Mouse (Mus musculus): ENCODE measurements at regions not wholly inside any gene's neighbourhood (a gene's known extent, or its start where the extent isn't known, plus 50 kb on each side); places are given as distances from the start of the nearest gene placed in this dataset.
A peak's percentile ranks its signal among the peaks of the same experiment; 100 is the strongest.

GRCm38 (mm10) chr10:21224229-21224628 lies 63.4 kb upstream of the Myb start:
- DNase-seq (ENCODE audit: low spot score): no peak
- H3K27me3 ChIP-seq (ENCODE audit: insufficient read depth, low read length): no peaks in the 10 kb centered on the region
- H3K4me3 ChIP-seq (ENCODE audit: low read depth, low read length): no peak overlapping the region
- H3K9me3 ChIP-seq (replicated peaks): peaks cover 4% of the 10 kb centered on the region
- H3K36me3 ChIP-seq (replicated peaks): peaks cover 3% of the 10 kb centered on the region
- H3K4me1 ChIP-seq (ENCODE audit: insufficient read depth, low read depth, low read length): peaks cover 79% of the 10 kb centered on the region
- ATAC-seq (ENCODE audit: extremely low read depth, insufficient number of reproducible peaks, low FRiP score, poor library complexity, severe bottlenecking): no peak
- TF ChIP-seq POLR2AphosphoS5 (IDR thresholded peaks at IDR 0.05; ENCODE audit: insufficient replicate concordance, low read depth, low read length): no peak
- TF ChIP-seq CTCF (IDR thresholded peaks at IDR 0.05; ENCODE audit: low read depth, low read length): no peak
- no peak for TF ChIP-seq TAL1 (conservative IDR thresholded peaks at IDR 0.05; ENCODE audit: low read depth, low read length)
- TF ChIP-seq GATA1 (IDR thresholded peaks at IDR 0.05; ENCODE audit: borderline replicate concordance, low read length): no peak

GRCm38 (mm10) chr10:21226210-21226609 lies 65.4 kb upstream of the Myb start:
- Histone ChIP-seq H3K27me3 (ENCODE audit: insufficient read depth, low read length) (no peaks in the 10 kb centered on the region), H3K4me1 (ENCODE audit: insufficient read depth, low read depth, low read length) (peaks cover 68% of the 10 kb centered on the region), H3K36me3 (replicated peaks) (peaks cover 3% of the 10 kb centered on the region), H3K9me3 (replicated peaks) (peaks cover 4% of the 10 kb centered on the region), H3K4me3 (ENCODE audit: low read depth, low read length) (no peak overlapping the region)
- ATAC-seq (ENCODE audit: extremely low read depth, insufficient number of reproducible peaks, low FRiP score, poor library complexity, severe bottlenecking) (no peak), DNase-seq (ENCODE audit: low spot score) (no peak)
- no peak for TF ChIP-seq POLR2AphosphoS5 (IDR thresholded peaks at IDR 0.05; ENCODE audit: insufficient replicate concordance, low read depth, low read length)
- no peak for TF ChIP-seq GATA1 (IDR thresholded peaks at IDR 0.05; ENCODE audit: borderline replicate concordance, low read length)
- no peak for TF ChIP-seq CTCF (IDR thresholded peaks at IDR 0.05; ENCODE audit: low read depth, low read length)

- Histone ChIP-seq H3K27me3 (ENCODE audit: insufficient read depth, low read length) (no peaks in the 10 kb centered on the region), H3K9me3 (replicated peaks) (peaks cover 4% of the 10 kb centered on the region), H3K4me3 (ENCODE audit: low read depth, low read length) (no peak overlapping the region), H3K36me3 (replicated peaks) (peaks cover 3% of the 10 kb centered on the region), H3K4me1 (ENCODE audit: insufficient read depth, low read depth, low read length) (peaks cover 67% of the 10 kb centered on the region)
- ATAC-seq (ENCODE audit: extremely low read depth, insufficient number of reproducible peaks, low FRiP score, poor library complexity, severe bottlenecking) (no peak), DNase-seq (ENCODE audit: low spot score) (no peak)
- TF ChIP-seq TAL1 (conservative IDR thresholded peaks at IDR 0.05; ENCODE audit: low read depth, low read length) (no peak), CTCF (IDR thresholded peaks at IDR 0.05; ENCODE audit: low read depth, low read length) (no peak)
Observed at GRCm38 (mm10) chr10:21227764-21228163, 67.0 kb upstream of the Myb start.

GRCm38 (mm10) chr10:21228557-21228956 lies 67.2 kb upstream of the Hbs1l start:
- Histone ChIP-seq H3K36me3 (replicated peaks) (peaks cover 3% of the 10 kb centered on the region), H3K9me3 (replicated peaks) (peaks cover 4% of the 10 kb centered on the region), H3K4me1 (ENCODE audit: insufficient read depth, low read depth, low read length) (peaks cover 65% of the 10 kb centered on the region), H3K4me3 (ENCODE audit: low read depth, low read length) (peak overlapping the region; percentile 68; the same call in 1 of the 2 replicates), H3K27me3 (ENCODE audit: insufficient read depth, low read length) (no peaks in the 10 kb centered on the region)
- ATAC-seq (ENCODE audit: extremely low read depth, insufficient number of reproducible peaks, low FRiP score, poor library complexity, severe bottlenecking) (peak; percentile 98), DNase-seq (ENCODE audit: low spot score) (peak; percentile 51)
- TF ChIP-seq TAL1 (conservative IDR thresholded peaks at IDR 0.05; ENCODE audit: low read depth, low read length) (peak; percentile 100), GATA2 (IDR thresholded peaks at IDR 0.05; ENCODE audit: borderline replicate concordance, low read depth, low read length) (0 out of 2 replicates have a peak, but pooled peaks have one; percentile 37), GATA1 (IDR thresholded peaks at IDR 0.05; ENCODE audit: borderline replicate concordance, low read length) (no peak), CTCF (IDR thresholded peaks at IDR 0.05; ENCODE audit: low read depth, low read length) (no peak), POLR2AphosphoS5 (IDR thresholded peaks at IDR 0.05; ENCODE audit: insufficient replicate concordance, low read depth, low read length) (no peak)

- H3K4me3 ChIP-seq (ENCODE audit: low read depth, low read length): no peak overlapping the region
- TF ChIP-seq GATA1 (IDR thresholded peaks at IDR 0.05; ENCODE audit: borderline replicate concordance, low read length) (no peak), GATA2 (IDR thresholded peaks at IDR 0.05; ENCODE audit: borderline replicate concordance, low read depth, low read length) (no peak), TAL1 (conservative IDR thresholded peaks at IDR 0.05; ENCODE audit: low read depth, low read length) (no peak), CTCF (IDR thresholded peaks at IDR 0.05; ENCODE audit: low read depth, low read length) (no peak), POLR2AphosphoS5 (IDR thresholded peaks at IDR 0.05; ENCODE audit: insufficient replicate concordance, low read depth, low read length) (no peak)
- DNase-seq (ENCODE audit: low spot score) (no peak), ATAC-seq (ENCODE audit: extremely low read depth, insufficient number of reproducible peaks, low FRiP score, poor library complexity, severe bottlenecking) (no peak)
- no peaks in the 10 kb centered on the region for H3K27me3 ChIP-seq (ENCODE audit: insufficient read depth, low read length)
- no peaks in the 10 kb centered on the region for H3K36me3 ChIP-seq (replicated peaks)
- H3K4me1 ChIP-seq (ENCODE audit: insufficient read depth, low read depth, low read length): peaks cover 76% of the 10 kb centered on the region
- no peaks in the 10 kb centered on the region for H3K9me3 ChIP-seq (replicated peaks)
Observed at GRCm38 (mm10) chr10:21235172-21235571, 60.6 kb upstream of the Hbs1l start.

GRCm38 (mm10) chr10:21237000-21237399 lies 58.8 kb upstream of the Hbs1l start:
- no peaks in the 10 kb centered on the region for H3K9me3 ChIP-seq (replicated peaks)
- H3K4me3 ChIP-seq (ENCODE audit: low read depth, low read length): no peak overlapping the region
- H3K27me3 ChIP-seq (ENCODE audit: insufficient read depth, low read length): no peaks in the 10 kb centered on the region
- ATAC-seq (ENCODE audit: extremely low read depth, insufficient number of reproducible peaks, low FRiP score, poor library complexity, severe bottlenecking) (no peak), DNase-seq (ENCODE audit: low spot score) (no peak)
- no peaks in the 10 kb centered on the region for H3K36me3 ChIP-seq (replicated peaks)
- TF ChIP-seq CTCF (IDR thresholded peaks at IDR 0.05; ENCODE audit: low read depth, low read length): no peak
- H3K4me1 ChIP-seq (ENCODE audit: insufficient read depth, low read depth, low read length): peaks cover 86% of the 10 kb centered on the region

GRCm38 (mm10) chr10:21239451-21239850 lies 56.3 kb upstream of the Hbs1l start:
- no peak overlapping the region for H3K4me3 ChIP-seq (ENCODE audit: low read depth, low read length)
- no peaks in the 10 kb centered on the region for H3K36me3 ChIP-seq (replicated peaks)
- no peak for TF ChIP-seq POLR2AphosphoS5 (IDR thresholded peaks at IDR 0.05; ENCODE audit: insufficient replicate concordance, low read depth, low read length)
- no peak for DNase-seq (ENCODE audit: low spot score)
- no peak for ATAC-seq (ENCODE audit: extremely low read depth, insufficient number of reproducible peaks, low FRiP score, poor library complexity, severe bottlenecking)
- H3K27me3 ChIP-seq (ENCODE audit: insufficient read depth, low read length): no peaks in the 10 kb centered on the region
- H3K9me3 ChIP-seq (replicated peaks): no peaks in the 10 kb centered on the region
- H3K4me1 ChIP-seq (ENCODE audit: insufficient read depth, low read depth, low read length): peaks cover 91% of the 10 kb centered on the region

All from G1E (cell line).